ENCODE assay signal across 9 mouse cellular contexts in genomic region chr4:106560213-106560845, GRCm38 (mm10). TPM values are rescaled to one million over a fixed set of nuclear protein-coding genes. Genes with fewer than 3 reads are reported as not detected.
A peak's percentile ranks its signal among the peaks of the same experiment; 100 is the strongest.
DNase-seq lines count a peak whose midpoint lies in the region; ATAC-seq and TF ChIP-seq lines count a peak whose summit lies in the region.
"Had no signal": no experiment of that assay in that cellular context is flagged by ENCODE, and none has a peak within 500 bp of the region (broad histone marks: within the 10 kb centered on the region; RNA-seq: fewer than 3 reads in every experiment).

No protein-coding gene starts in this region.

- 3% methylated on average over 19 of the region's 20 CpGs for WGBS in heart, embryonic 15.5 days
- WGBS in forebrain, embryonic 15.5 days, result 1% methylated on average over 20 of the region's 20 CpGs

- peak overlapping the region; percentile 47 for H3K9ac ChIP-seq in heart, embryonic 15.5 days
- peak overlapping the region; percentile 76 for H3K9ac ChIP-seq in forebrain, embryonic 15.5 days (replicated peaks)

- no peak for TF ChIP-seq CTCF in Patski (IDR thresholded peaks at IDR 0.05)

- H3K27ac ChIP-seq in heart, embryonic 15.5 days, result peak overlapping the region; percentile 59
- H3K27ac ChIP-seq in forebrain, embryonic 15.5 days (replicated peaks), result peak overlapping the region; percentile 89

- in situ Hi-C loops in Patski (cut with MboI; ENCODE audit: low pct_unique_long_range_greater_than_20kb), result no loop called here

- peaks cover 34% of the 10 kb centered on the region for H3K4me1 ChIP-seq in heart, embryonic 15.5 days (replicated peaks)
- H3K4me1 ChIP-seq in forebrain, embryonic 15.5 days, result peaks cover 42% of the 10 kb centered on the region

- peak overlapping the region; percentile 77 for H3ac ChIP-seq in myocyte (ENCODE audit: control insufficient read depth, insufficient read length)

- peak overlapping the region; percentile 78 for H3K4me3 ChIP-seq in heart, embryonic 15.5 days
- peak overlapping the region; percentile 84 for H3K4me3 ChIP-seq in forebrain, embryonic 15.5 days
- peak overlapping the region; percentile 73 for H3K4me3 ChIP-seq in myocyte

- POLR2A ChIA-PET in Patski (lab: Charles Lee), result interaction anchor here (0.6 kb wide), 1 partner anchor 1364 kb away, joined by 3 read pairs; no protein-coding TSS in a partner anchor

- DNase-seq in heart, adult 18-20 months, result no peak
- no peak for DNase-seq in Patski (ENCODE audit: low read depth, low spot score)
- peak; percentile 55 to 82 for DNase-seq in kidney, postnatal 25 days
- DNase-seq in left cerebral cortex, adult 8-10 months (ENCODE audit: low spot score in 2 of 2), result no peak
- no peak for DNase-seq in left cerebral cortex, postnatal 4 days

- peaks cover 5% of the 10 kb centered on the region; the same call in 1 of the 2 replicates for H3K36me3 ChIP-seq in heart, embryonic 15.5 days
- H3K36me3 ChIP-seq in forebrain, embryonic 15.5 days, result peaks cover 9% of the 10 kb centered on the region; the same call in 1 of the 2 replicates
- no peaks in the 10 kb centered on the region for H3K36me3 ChIP-seq in myocyte (ENCODE audit: control insufficient read depth, insufficient read depth)

- peak overlapping the region; percentile 95 for H3K4me2 ChIP-seq in heart, embryonic 15.5 days
- H3K4me2 ChIP-seq in forebrain, embryonic 15.5 days (replicated peaks), result peak overlapping the region; percentile 87
- H3K4me2 ChIP-seq in myocyte (ENCODE audit: low read depth), result peak overlapping the region; percentile 84

- ATAC-seq in heart, embryonic 15.5 days (replicated peaks; ENCODE audit: insufficient number of reproducible peaks, insufficient read depth, low FRiP score, low read depth), result peak; percentile 53; the same call in 1 of the 2 replicates
- ATAC-seq in Patski, result peak; percentile 41
- ATAC-seq in forebrain, embryonic 15.5 days (replicated peaks), result no peak

- no peaks in the 10 kb centered on the region for H3K9me3 ChIP-seq in heart, embryonic 15.5 days (replicated peaks)
- no peaks in the 10 kb centered on the region for H3K9me3 ChIP-seq in forebrain, embryonic 15.5 days

- no peaks in the 10 kb centered on the region for H3K27me3 ChIP-seq in heart, embryonic 15.5 days
- H3K27me3 ChIP-seq in Patski, result no peaks in the 10 kb centered on the region
- H3K27me3 ChIP-seq in forebrain, embryonic 15.5 days, result no peaks in the 10 kb centered on the region
- H3K27me3 ChIP-seq in myocyte (ENCODE audit: control insufficient read depth, insufficient read depth, insufficient read length), result no peaks in the 10 kb centered on the region

- intact Hi-C loops in left cerebral cortex, postnatal 4 days (cut with DNase I), result no loop called here

- CTCF ChIA-PET in Patski (lab: Charles Lee), result no interaction called here

- peaks cover 40% of the 10 kb centered on the region for H3K79me2 ChIP-seq in myocyte (ENCODE audit: control insufficient read depth, insufficient read depth)

- TF ChIP-seq POLR2A in myocyte (IDR thresholded peaks at IDR 0.05; ENCODE audit: insufficient read length, low read depth), result no peak

TF ChIP-seq in myocyte, 11 proteins besides CTCF, POLR2A, EP300 and RAD21:
- TF ChIP-seq SRF (IDR thresholded peaks at IDR 0.05; ENCODE audit: control insufficient read depth, insufficient read length, low read depth) (no peak), E2F4 (IDR thresholded peaks at IDR 0.05; ENCODE audit: insufficient read depth) (no peak), CEBPB (IDR thresholded peaks at IDR 0.05; ENCODE audit: insufficient read depth, poor library complexity, severe bottlenecking) (no peak), MYOD1 (IDR thresholded peaks at IDR 0.05; ENCODE audit: control insufficient read depth in 1 of 3, insufficient read length in 2 of 3, low read depth in 2 of 3) (no peak), MYOG (IDR thresholded peaks at IDR 0.05; ENCODE audit: control insufficient read depth in 1 of 3, insufficient read depth in 1 of 3, insufficient read length in 2 of 3, low read depth in 2 of 3) (no peak), TCF12 (IDR thresholded peaks at IDR 0.05; ENCODE audit: insufficient read depth, poor library complexity, severe bottlenecking) (no peak), USF1 (IDR thresholded peaks at IDR 0.05; ENCODE audit: low read depth) (no peak), MAX (IDR thresholded peaks at IDR 0.05; ENCODE audit: low read depth) (no peak), TCF3 (IDR thresholded peaks at IDR 0.05; ENCODE audit: insufficient read length, low read depth) (no peak), POLR2AphosphoS2 (IDR thresholded peaks at IDR 0.05; ENCODE audit: insufficient read length, low read depth) (no peak), REST (IDR thresholded peaks at IDR 0.05; ENCODE audit: insufficient read depth, insufficient read length) (no peak)

RNA-seq across cellular contexts. Expression of gene Dhcr24, which starts 0.5 kb away (rescaled TPM):
- 1.9 and 2.8 TPM in 2 replicates for polyA plus RNA-seq in heart, embryonic 15.5 days (2015; fragmentation: Nextera tagmentation; extraction: Ambion mirVana)
- total RNA-seq in heart, adult 18-20 months (2021), result 1 to 10 TPM; 1.5 to 2.5 TPM
- polyA plus RNA-seq in Patski (2021), result 17.7 TPM
- polyA plus RNA-seq in forebrain, embryonic 15.5 days (2015; fragmentation: Nextera tagmentation; extraction: Ambion mirVana), result 4.0 and 4.5 TPM in 2 replicates
- polyA plus RNA-seq in myocyte (2012; fragmentation: generic; extraction: Trizol), result 116 TPM
- 100 to 1,000 TPM in 2 of 4 experiments, 10 to 100 TPM in 2; 92.7 to 121 (median 102) TPM for total RNA-seq in left cerebral cortex, adult 8-10 months (2022)
- total RNA-seq in left cerebral cortex, postnatal 4 days (2021), result 100 to 1,000 TPM; 143 to 145 TPM

RNA-seq across cellular contexts. Expression of gene Lexm, which starts 56.7 kb away (rescaled TPM):
- not detected in 2 replicates for polyA plus RNA-seq in heart, embryonic 15.5 days (2015; fragmentation: Nextera tagmentation; extraction: Ambion mirVana)
- total RNA-seq in heart, adult 18-20 months (2021), result not detected
- polyA plus RNA-seq in Patski (2021), result not detected
- polyA plus RNA-seq in forebrain, embryonic 15.5 days (2015; fragmentation: Nextera tagmentation; extraction: Ambion mirVana), result not detected in 2 replicates
- polyA plus RNA-seq in myocyte (2012; fragmentation: generic; extraction: Trizol), result not detected
- not detected for total RNA-seq in left cerebral cortex, adult 8-10 months (2022)
- under 1 TPM in 1 of 2 experiments, not detected in 1; 0.22 TPM for total RNA-seq in left cerebral cortex, postnatal 4 days (2021)
- total RNA-seq: adrenal gland, adult 18-20 months had no signal

Comparison
In these comparisons a context has a peak if more than half of its experiments do, and no peak if none do; other contexts are left out.
1. DNase-seq: peak in kidney, postnatal 25 days (2 of 2); none in heart, adult 18-20 months (0 of 2), Patski (single experiment), left cerebral cortex, adult 8-10 months (0 of 2) and left cerebral cortex, postnatal 4 days (single experiment).
2. Peak in every context shown above with its lines, with median percentiles within 50 percentile points of each other: H3K4me2 ChIP-seq and H3K4me3 ChIP-seq.